Mouse (Mus musculus) embryonic facial prominence, embryonic 12.5 days (tissue): ENCODE results near the gene Gapvd1. TPM values are rescaled to one million over a fixed set of nuclear protein-coding genes. Genes with fewer than 3 reads are reported as not detected.

ENCODE experiments used
- ATAC-seq: fragments of 200-750 bp; cut with Nextera tagmentation; 2 replicates; pipeline ENCODE4 v1.8.0; 2017; ENCODE audit not compliant: insufficient number of reproducible peaks, insufficient read depth, low FRiP score, low TSS enrichment
- H3K27ac ChIP-seq: fragments of 300-500 bp; sonication (generic); 2 replicates; pipeline ENCODE4 v1.5.1; 2016; ENCODE audit warnings: mild to moderate bottlenecking
- H3K27me3 ChIP-seq: fragments of 300-500 bp; sonication (generic); 2 replicates; pipeline ENCODE4 v1.6.1; 2016; ENCODE audit warnings: mild to moderate bottlenecking, moderate library complexity
- H3K36me3 ChIP-seq: fragments of 300-500 bp; sonication (generic); 2 replicates; pipeline ENCODE4 v1.6.1; 2016; ENCODE audit warnings: mild to moderate bottlenecking
- H3K4me1 ChIP-seq: fragments of 300-500 bp; sonication (generic); 2 replicates; pipeline ENCODE4 v1.6.1; 2016
- H3K4me2 ChIP-seq: fragments of 300-500 bp; sonication (generic); replicated peaks from 2 replicates; pipeline ENCODE4 v1.6.1; 2016; ENCODE audit warnings: mild to moderate bottlenecking, moderate library complexity
- H3K4me3 ChIP-seq: fragments of 300-500 bp; sonication (generic); 2 replicates; pipeline ENCODE4 v1.5.1; 2016; ENCODE audit warnings: mild to moderate bottlenecking
- H3K9ac ChIP-seq: fragments of 300-500 bp; sonication (generic); 2 replicates; pipeline ENCODE4 v1.6.1; 2016; ENCODE audit warnings: mild to moderate bottlenecking, moderate library complexity
- H3K9me3 ChIP-seq: fragments of 300-500 bp; sonication (generic); 2 replicates; pipeline ENCODE4 v1.6.1; 2016; ENCODE audit warnings: mild to moderate bottlenecking, moderate library complexity
- WGBS: fragments of 180-500 bp; shearing (Covaris S2); methylation state at CpG from one replicate; pipeline ENCODE4 v1.1.7; 2016; 5-methylcytosine and 5-hydroxymethylcytosine counted together
- polyA plus RNA-seq: library from polyadenylated mRNA; unstranded; fragments of >200 nt; fragmentation: Nextera tagmentation; extraction: Ambion mirVana; gene quantifications from 2 replicates; pipeline ENCODE4 v1.2.1, GENCODE M21; 2016

Gene Gapvd1
- polyA plus RNA-seq, 1 experiment from 2014 or later: 108 TPM

DNA sequence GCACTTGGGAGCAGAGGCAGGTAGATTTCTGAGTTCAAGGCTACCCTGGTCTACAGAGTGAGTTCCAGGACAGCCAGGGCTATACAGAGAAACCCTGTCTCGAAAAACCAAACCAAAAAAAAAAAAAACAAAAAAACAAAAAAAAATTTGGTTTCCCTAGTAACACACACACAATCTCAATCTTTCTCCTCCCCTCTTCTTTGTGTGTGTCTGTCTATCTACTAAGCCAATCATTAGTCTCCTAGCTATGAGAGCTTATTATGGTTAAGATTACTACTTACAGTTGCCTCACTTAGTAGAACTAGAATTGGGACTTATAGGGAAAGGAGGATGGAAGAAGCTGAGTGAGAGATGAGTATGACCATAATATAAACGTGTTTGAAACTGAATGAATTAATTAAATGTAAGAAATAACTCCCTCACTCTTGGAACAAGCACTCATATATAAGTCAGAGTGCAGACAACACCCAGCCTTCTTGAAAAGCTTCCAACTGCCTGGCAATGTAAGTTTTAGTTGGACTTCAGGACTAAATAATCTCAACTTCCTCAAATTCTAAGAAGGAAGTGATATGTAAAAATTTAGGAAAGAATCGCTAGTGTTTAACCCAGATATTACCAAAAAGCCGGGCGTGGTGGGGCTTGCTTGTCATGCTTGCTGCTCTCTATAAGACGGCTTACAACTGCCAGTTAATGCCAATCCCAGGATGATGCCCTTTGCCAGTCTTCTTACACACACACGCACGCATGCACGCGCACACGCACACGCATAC is 13.5 kb downstream of the Gapvd1 start:
- Histone ChIP-seq H3K36me3 (peaks cover 12% of the 10 kb centered on the region; the same call in 1 of the 2 replicates), H3K4me3 (no peak overlapping the region), H3K27me3 (no peaks in the 10 kb centered on the region), H3K4me2 (no peak overlapping the region), H3K9me3 (no peaks in the 10 kb centered on the region), H3K4me1 (no peaks in the 10 kb centered on the region), H3K27ac (no peak overlapping the region), H3K9ac (no peak overlapping the region)
- no peak for ATAC-seq
- 92% methylated on average over 12 of the region's 12 CpGs for WGBS

DNA sequence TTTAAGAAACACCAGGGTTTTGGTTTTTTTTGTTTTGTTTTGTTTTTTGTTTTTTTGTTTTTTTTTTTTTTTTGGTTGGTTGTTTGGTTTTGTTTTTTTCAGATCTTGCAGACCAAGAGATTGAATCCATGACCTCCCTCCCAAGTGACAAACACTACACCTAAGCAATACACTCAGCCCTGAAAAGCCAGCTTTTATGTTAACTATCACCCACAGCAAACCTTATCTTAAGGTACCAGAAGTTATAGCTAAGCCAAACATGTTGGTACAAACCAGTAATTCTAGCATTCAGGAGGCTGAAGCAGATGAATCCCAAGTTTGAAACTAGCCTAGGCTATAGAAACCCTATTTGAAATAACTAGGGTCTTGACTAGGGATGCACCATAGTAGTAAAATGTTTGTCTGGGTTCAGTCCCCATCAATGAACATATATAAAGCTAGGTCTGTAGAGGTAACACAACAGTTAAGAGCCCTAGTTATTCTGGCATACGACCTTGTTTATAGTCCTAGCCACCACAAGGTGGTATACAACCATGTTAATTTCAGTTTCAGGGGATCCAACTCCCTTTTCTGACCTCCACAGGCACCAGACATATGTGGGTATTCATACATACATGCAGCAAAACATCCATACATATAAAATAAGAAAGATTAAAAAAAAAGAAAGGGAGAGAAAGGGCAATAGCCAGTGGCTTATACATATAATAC is 15.2 kb downstream of the Gapvd1 start:
- 87% methylated on average over 1 of the region's 1 CpGs for WGBS
- Histone ChIP-seq H3K9me3 (no peaks in the 10 kb centered on the region), H3K4me3 (no peak overlapping the region), H3K36me3 (peaks cover 7% of the 10 kb centered on the region; the same call in 1 of the 2 replicates), H3K27me3 (no peaks in the 10 kb centered on the region), H3K4me2 (no peak overlapping the region), H3K9ac (no peak overlapping the region), H3K4me1 (no peaks in the 10 kb centered on the region), H3K27ac (no peak overlapping the region)
- ATAC-seq: no peak

DNA sequence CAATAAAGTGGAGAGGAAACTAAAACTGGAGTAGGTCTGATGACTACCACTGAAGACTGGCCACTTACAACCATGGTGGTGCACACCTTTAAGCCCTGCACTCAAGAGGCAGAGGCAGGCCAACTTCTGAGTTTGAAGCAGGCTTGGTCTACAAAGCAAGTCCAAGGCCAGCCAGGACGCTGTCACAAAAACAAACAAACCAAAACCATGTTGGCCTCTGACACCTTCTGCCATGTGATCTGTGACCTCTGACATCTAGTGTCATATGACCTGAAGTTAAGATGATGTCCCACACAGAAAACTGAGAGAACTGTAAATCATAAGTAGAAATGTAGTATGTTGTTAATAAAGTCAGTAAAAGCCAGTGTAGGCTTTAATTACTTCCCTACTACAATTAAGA is 17.1 kb downstream of the Gapvd1 start:
- no peak for ATAC-seq
- 44% methylated on average over 1 of the region's 1 CpGs for WGBS

GRCm38 (mm10) chr2:34736626-34737025 is 18.4 kb downstream of the Gapvd1 start:
- H3K9me3 ChIP-seq: no peaks in the 10 kb centered on the region
- WGBS: 83% methylated on average over 1 of the region's 1 CpGs
- H3K4me2 ChIP-seq: no peak overlapping the region
- no peak overlapping the region for H3K27ac ChIP-seq
- H3K36me3 ChIP-seq: peaks cover 5% of the 10 kb centered on the region; the same call in 1 of the 2 replicates
- no peak overlapping the region for H3K4me3 ChIP-seq
- no peaks in the 10 kb centered on the region for H3K4me1 ChIP-seq
- H3K27me3 ChIP-seq: no peaks in the 10 kb centered on the region
- H3K9ac ChIP-seq: no peak overlapping the region
- ATAC-seq: no peak

More for the DNA sequence above, 17.1 kb downstream of the Gapvd1 start:
- Histone ChIP-seq H3K9ac (no peak overlapping the region), H3K36me3 (peaks cover 8% of the 10 kb centered on the region; the same call in 1 of the 2 replicates), H3K9me3 (no peaks in the 10 kb centered on the region), H3K4me2 (no peak overlapping the region), H3K27ac (no peak overlapping the region), H3K27me3 (no peaks in the 10 kb centered on the region), H3K4me1 (no peaks in the 10 kb centered on the region), H3K4me3 (no peak overlapping the region)

DNA sequence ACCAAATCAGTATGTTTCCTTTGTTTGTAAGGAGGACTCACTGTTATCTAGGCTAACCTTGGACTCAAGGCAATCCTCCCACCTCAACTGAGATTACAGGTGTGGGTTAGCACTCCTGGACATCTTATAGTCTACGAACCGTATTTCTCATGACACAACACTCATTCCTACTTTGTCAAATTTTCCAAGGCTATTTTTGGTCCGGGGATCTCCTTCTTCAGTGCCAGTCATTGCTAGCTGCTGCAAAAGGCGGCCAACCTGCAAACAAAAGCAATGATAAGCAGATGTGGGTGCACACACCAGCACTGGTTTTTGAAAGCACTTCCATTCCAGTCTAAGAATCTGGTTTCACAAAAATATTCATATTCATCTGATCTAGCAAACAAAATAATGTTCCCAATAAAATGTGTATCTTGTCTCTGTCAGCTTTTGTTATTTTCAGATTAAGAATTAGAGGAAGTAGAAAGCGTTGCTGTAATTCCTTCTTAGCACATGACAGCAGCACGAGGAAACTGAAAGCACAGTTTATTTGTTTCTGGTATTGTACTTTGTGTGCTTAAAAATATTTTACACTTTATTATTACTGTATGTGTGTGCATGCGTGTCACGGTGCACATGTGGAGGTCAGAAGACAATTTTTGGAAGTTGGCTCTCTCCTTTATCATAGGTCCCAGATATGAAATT is 27.8 kb downstream of the Gapvd1 start:
- no peak overlapping the region for H3K4me2 ChIP-seq
- WGBS: 94% methylated on average over 8 of the region's 8 CpGs
- ATAC-seq: no peak
- H3K27me3 ChIP-seq: no peaks in the 10 kb centered on the region
- peaks cover 48% of the 10 kb centered on the region for H3K36me3 ChIP-seq
- no peaks in the 10 kb centered on the region for H3K4me1 ChIP-seq
- no peaks in the 10 kb centered on the region for H3K9me3 ChIP-seq
- no peak overlapping the region for H3K4me3 ChIP-seq
- H3K27ac ChIP-seq: no peak overlapping the region
- no peak overlapping the region for H3K9ac ChIP-seq

- no peaks in the 10 kb centered on the region for H3K9me3 ChIP-seq
- no peaks in the 10 kb centered on the region for H3K27me3 ChIP-seq
- no peak overlapping the region for H3K4me2 ChIP-seq
- H3K4me3 ChIP-seq: no peak overlapping the region
- WGBS: 96% methylated on average over 5 of the region's 5 CpGs
- H3K27ac ChIP-seq: no peak overlapping the region
- peaks cover 51% of the 10 kb centered on the region for H3K36me3 ChIP-seq
- no peaks in the 10 kb centered on the region for H3K4me1 ChIP-seq
- H3K9ac ChIP-seq: no peak overlapping the region
- ATAC-seq: no peak
Observed at GRCm38 (mm10) chr2:34725269-34725668, 29.8 kb downstream of the Gapvd1 start.

DNA sequence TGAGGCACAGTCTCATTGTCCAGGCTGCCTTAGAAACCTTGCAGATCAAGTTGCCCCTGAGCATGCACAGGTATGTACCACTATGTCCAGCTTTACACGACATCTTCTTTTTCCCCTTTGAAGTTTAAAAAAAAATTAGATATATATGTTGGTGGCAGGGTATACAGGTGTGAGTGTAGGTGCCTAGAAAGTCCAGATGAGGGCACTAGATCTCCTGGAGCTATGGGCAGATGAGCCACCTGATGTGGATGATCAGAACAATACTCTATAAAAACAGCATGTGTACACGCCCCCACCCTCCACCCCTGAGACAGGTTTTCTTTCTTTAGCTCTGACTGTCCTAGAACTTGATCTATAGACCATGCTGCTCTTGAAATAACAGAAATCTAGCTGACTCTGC is 36.8 kb downstream of the Gapvd1 start:
- Histone ChIP-seq H3K27ac (no peak overlapping the region), H3K9ac (no peak overlapping the region), H3K4me2 (no peak overlapping the region), H3K4me1 (no peaks in the 10 kb centered on the region), H3K4me3 (no peak overlapping the region), H3K36me3 (peaks cover 46% of the 10 kb centered on the region), H3K9me3 (no peaks in the 10 kb centered on the region), H3K27me3 (no peaks in the 10 kb centered on the region)
- ATAC-seq: no peak
- WGBS: 84% methylated on average over 2 of the region's 2 CpGs

GRCm38 (mm10) chr2:34711904-34712303 is 43.1 kb downstream of the Gapvd1 start:
- Histone ChIP-seq H3K27ac (no peak overlapping the region), H3K4me1 (no peaks in the 10 kb centered on the region), H3K4me3 (no peak overlapping the region), H3K9ac (no peak overlapping the region), H3K36me3 (peaks cover 78% of the 10 kb centered on the region), H3K27me3 (no peaks in the 10 kb centered on the region), H3K9me3 (no peaks in the 10 kb centered on the region), H3K4me2 (no peak overlapping the region)
- 91% methylated on average over 6 of the region's 6 CpGs for WGBS
- ATAC-seq: no peak

- Histone ChIP-seq H3K36me3 (peaks cover 88% of the 10 kb centered on the region), H3K27me3 (no peaks in the 10 kb centered on the region), H3K4me1 (no peaks in the 10 kb centered on the region), H3K4me2 (no peak overlapping the region), H3K9ac (no peak overlapping the region), H3K27ac (no peak overlapping the region), H3K4me3 (no peak overlapping the region), H3K9me3 (no peaks in the 10 kb centered on the region)
- no peak for ATAC-seq
- 91% methylated on average over 1 of the region's 1 CpGs for WGBS
Observed at GRCm38 (mm10) chr2:34708675-34709074, 46.4 kb downstream of the Gapvd1 start.

DNA sequence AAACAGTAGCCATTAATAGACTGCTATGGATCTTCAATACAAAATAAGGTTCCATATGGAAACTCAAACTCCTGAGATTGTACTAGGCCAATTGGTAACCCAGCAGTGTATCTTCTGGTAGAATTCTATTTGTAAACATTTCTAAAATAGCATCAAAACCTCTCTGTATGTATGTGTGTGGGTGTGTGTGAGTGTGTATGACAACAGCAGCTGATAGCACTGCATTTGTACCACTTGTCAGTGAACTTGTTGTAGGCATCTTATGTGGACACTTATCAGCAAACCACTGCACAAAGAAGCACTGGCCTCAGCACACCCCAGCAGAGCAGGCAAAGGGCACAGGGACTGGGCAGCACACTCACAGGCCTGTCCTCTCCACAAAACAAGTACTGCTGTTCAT is 58.4 kb downstream of the Gapvd1 start:
- Histone ChIP-seq H3K4me3 (no peak overlapping the region), H3K36me3 (peaks cover 74% of the 10 kb centered on the region), H3K4me2 (no peak overlapping the region), H3K27me3 (no peaks in the 10 kb centered on the region), H3K9me3 (no peaks in the 10 kb centered on the region), H3K4me1 (no peaks in the 10 kb centered on the region), H3K27ac (no peak overlapping the region), H3K9ac (no peak overlapping the region)
- ATAC-seq: no peak

- H3K27me3 ChIP-seq: no peaks in the 10 kb centered on the region
- no peak overlapping the region for H3K4me3 ChIP-seq
- no peak overlapping the region for H3K9ac ChIP-seq
- H3K27ac ChIP-seq: no peak overlapping the region
- peaks cover 74% of the 10 kb centered on the region for H3K36me3 ChIP-seq
- no peaks in the 10 kb centered on the region for H3K9me3 ChIP-seq
- ATAC-seq: no peak
- no peaks in the 10 kb centered on the region for H3K4me1 ChIP-seq
- WGBS: 95% methylated on average over 10 of the region's 10 CpGs
- H3K4me2 ChIP-seq: no peak overlapping the region
Observed at GRCm38 (mm10) chr2:34692861-34693260, 62.2 kb downstream of the Gapvd1 start.
